Mouse (Mus musculus) adrenal gland, postnatal 14 days (tissue): ENCODE measurements around the gene Mfap1a. TPM values are rescaled to one million over a fixed set of nuclear protein-coding genes. Genes with fewer than 3 reads are reported as not detected.

ENCODE experiments used
- microRNA-seq, 2 experiments: library from miRNA; unstranded; fragments of <30 nt; microRNA quantifications; one replicate each; pipeline ENCODE4 v1.2.0; 2021
- total RNA-seq: library from RNA; stranded (reverse); gene quantifications from 2 replicates; pipeline ENCODE4 v1.2.3, GENCODE M21; 2021

Mfap1a gene
- total RNA-seq, 1 experiment from 2014 or later = 28.2 TPM

Small RNA genes lying within 50 kb of the gene (microRNA-seq; reads per million reads assigned to microRNA genes)
- 0 reads per million in 2 experiments for gene Gm22953

Other genes starting within 250 kb of the Mfap1a start
- gene Trp53bp1, start 235.3 kb downstream of the Mfap1a start, total RNA-seq = 58.6 and 59.9 TPM in 2 replicates
- gene Map1a, start 217.1 kb downstream of the Mfap1a start, total RNA-seq = 5.1 and 12.0 TPM in 2 replicates
- gene Ppip5k1, start 151.3 kb downstream of the Mfap1a start, total RNA-seq = 51.8 and 51.9 TPM in 2 replicates
- 5.3 and 8.2 TPM in 2 replicates for gene Ckmt1, start 149.0 kb downstream of the Mfap1a start, total RNA-seq
- gene Strc, start 119.5 kb downstream of the Mfap1a start, total RNA-seq = not detected in 2 replicates
- 306 and 320 TPM in 2 replicates for gene Pdia3, start 92.9 kb downstream of the Mfap1a start, total RNA-seq
- 3.5 and 3.6 TPM in 2 replicates for gene Catsper2, start 92.9 kb downstream of the Mfap1a start, total RNA-seq
- 0.26 and 0.94 TPM in 2 replicates for gene Ell3, start 62.4 kb downstream of the Mfap1a start, total RNA-seq
- 386 and 388 TPM in 2 replicates for gene Serf2, start 57.5 kb downstream of the Mfap1a start, total RNA-seq
- gene Hypk, start 53.4 kb downstream of the Mfap1a start, total RNA-seq = 41.8 and 48.5 TPM in 2 replicates
- gene Serinc4, start 49.9 kb downstream of the Mfap1a start, total RNA-seq = 0.53 TPM in 1 of 2 replicates, not detected in the other
- gene Mfap1b, start 32.6 kb downstream of the Mfap1a start, total RNA-seq = 32.0 and 32.1 TPM in 2 replicates
- 7.4 and 7.6 TPM in 2 replicates for gene Wdr76, start 58 bp upstream of the Mfap1a start, total RNA-seq